Mouse (Mus musculus): ENCODE measurements around the gene Gm10668. TPM values are rescaled to one million over a fixed set of nuclear protein-coding genes. Genes with fewer than 3 reads are reported as not detected.
"Not testable (repeated sequence)": the region's sequence is repeated elsewhere in the genome, so short reads cannot be mapped to it uniquely, and the experiment has no call there.

The Gm10668 gene
- polyA plus RNA-seq (2017; shearing (Covaris generic)), result not detected

- ATAC-seq, result not testable (repeated sequence)
Observed at GRCm38 (mm10) chr7:20730524-20730923, at the start of gene Gm10668. Gene Gm10668 (minus strand): TSS chr7:20730624.

GRCm38 (mm10) chr7:20770885-20771284, 40.5 kb upstream of the Gm10668 start, which contains the start of gene Vmn1r112:
Gene Vmn1r112 (plus strand): TSS chr7:20771185.
- ATAC-seq, result not testable (repeated sequence)

- not testable (repeated sequence) for ATAC-seq
Observed at GRCm38 (mm10) chr7:20703116-20703515, 27.3 kb downstream of the Gm10668 start, which contains the start of gene Vmn1r111. Gene Vmn1r111 (minus strand): TSS chr7:20703216.

Other genes with a start within 250 kb of the Gm10668 start
- not detected for gene Vmn1r103, start 220.1 kb downstream of the Gm10668 start, polyA plus RNA-seq (2017; shearing (Covaris generic))
- gene Vmn1r104, start 196.8 kb downstream of the Gm10668 start, polyA plus RNA-seq (2017; shearing (Covaris generic)), result not detected
- gene Gm5726, start 184.9 kb downstream of the Gm10668 start, polyA plus RNA-seq (2017; shearing (Covaris generic)), result not detected
- not detected for gene Gm4141, start 154.4 kb downstream of the Gm10668 start, polyA plus RNA-seq (2017; shearing (Covaris generic))
- gene Gm4513, start 131.6 kb downstream of the Gm10668 start, polyA plus RNA-seq (2017; shearing (Covaris generic)), result under 1 TPM in 1 of 2 experiments, not detected in 1; 0.28 TPM
- gene Vmn1r107, start 61.7 kb downstream of the Gm10668 start, polyA plus RNA-seq (2017; shearing (Covaris generic)), result not detected
- not detected for gene Vmn1r111, start 27.4 kb downstream of the Gm10668 start, polyA plus RNA-seq (2017; shearing (Covaris generic))
- gene Vmn1r112, start 40.6 kb upstream of the Gm10668 start, polyA plus RNA-seq (2017; shearing (Covaris generic)), result not detected
- gene Vmn1r113, start 56.7 kb upstream of the Gm10668 start, polyA plus RNA-seq (2017; shearing (Covaris generic)), result not detected
- gene Vmn1r114, start 81.6 kb upstream of the Gm10668 start, polyA plus RNA-seq (2017; shearing (Covaris generic)), result not detected
- gene Vmn1r115, start 114.4 kb upstream of the Gm10668 start, polyA plus RNA-seq (2017; shearing (Covaris generic)), result not detected
- not detected for gene Vmn1r116, start 141.6 kb upstream of the Gm10668 start, polyA plus RNA-seq (2017; shearing (Covaris generic))
- gene Vmn1r117, start 153.5 kb upstream of the Gm10668 start, polyA plus RNA-seq (2017; shearing (Covaris generic)), result not detected
- gene Vmn1r118, start 181.7 kb upstream of the Gm10668 start, polyA plus RNA-seq (2017; shearing (Covaris generic)), result not detected

Data from activated CD4-positive, CD25-positive, alpha-beta regulatory T cell, adult 4 months (primary cell).